Comparison of ENCODE assay signal across 12 mouse cellular contexts in genomic region chr1:172200161-172200560, GRCm38 (mm10). TPM values are rescaled to one million over a fixed set of nuclear protein-coding genes. Genes with fewer than 3 reads are reported as not detected.
DNase-seq lines count a peak whose midpoint lies in the region; ATAC-seq and TF ChIP-seq lines count a peak whose summit lies in the region.
"Had no signal": no experiment of that assay in that cellular context is flagged by ENCODE, and none has a peak within 500 bp of the region (broad histone marks: within the 10 kb centered on the region; RNA-seq: fewer than 3 reads in every experiment).

No protein-coding gene starts in this region.

- no peak overlapping the region for H3K4me2 ChIP-seq in lung, embryonic 14.5 days
- peak overlapping the region; percentile 42 for H3K4me2 ChIP-seq in midbrain, embryonic 16.5 days (ENCODE audit: low read length)
- H3K4me2 ChIP-seq: liver, embryonic 11.5 days had no signal

- H3K36me3 ChIP-seq in lung, embryonic 14.5 days (ENCODE audit: insufficient read depth): peaks cover 71% of the 10 kb centered on the region
- peaks cover 71% of the 10 kb centered on the region for H3K36me3 ChIP-seq in forebrain, embryonic 10.5 days (replicated peaks)
- H3K36me3 ChIP-seq in hindbrain, embryonic 10.5 days: peaks cover 70% of the 10 kb centered on the region
- H3K36me3 ChIP-seq in midbrain, embryonic 16.5 days (ENCODE audit: control insufficient read depth, insufficient read depth, low read length): peaks cover 21% of the 10 kb centered on the region

- no peak overlapping the region for H3K4me3 ChIP-seq in lung, embryonic 14.5 days (ENCODE audit: low read depth, low read length)
- peak overlapping the region; percentile 85 for H3K4me3 ChIP-seq in forebrain, embryonic 10.5 days
- H3K4me3 ChIP-seq in hindbrain, embryonic 10.5 days: 0 out of 2 replicates have a peak overlapping the region, but pooled peaks have one; percentile 69
- H3K4me3 ChIP-seq in midbrain, embryonic 16.5 days (ENCODE audit: low read depth, low read length): no peak overlapping the region

- ATAC-seq in lung, embryonic 14.5 days (ENCODE audit: insufficient read depth): no peak
- ATAC-seq in midbrain, embryonic 16.5 days: no peak

- no peaks in the 10 kb centered on the region for H3K27me3 ChIP-seq in lung, embryonic 14.5 days (ENCODE audit: insufficient read depth, low read length)
- no peaks in the 10 kb centered on the region for H3K27me3 ChIP-seq in forebrain, embryonic 10.5 days (ENCODE audit: poor library complexity, severe bottlenecking)
- no peaks in the 10 kb centered on the region for H3K27me3 ChIP-seq in hindbrain, embryonic 10.5 days (ENCODE audit: insufficient read depth, poor library complexity, severe bottlenecking)
- no peaks in the 10 kb centered on the region for H3K27me3 ChIP-seq in midbrain, embryonic 16.5 days (ENCODE audit: control insufficient read depth, insufficient read depth, low read depth, low read length)

- DNase-seq in lung, embryonic 14.5 days: peak; percentile 51
- DNase-seq in lung, postnatal 4 days: no peak
- no peak for DNase-seq in forebrain, embryonic 10.5 days (ENCODE audit: extremely low spot score, low spot score)
- no peak for DNase-seq in hindbrain, embryonic 10.5 days (ENCODE audit: low spot score)
- no peak for DNase-seq in thymus, postnatal 10 days (ENCODE audit: low spot score in 2 of 2)
- no peak for DNase-seq in spleen, adult 18-20 months
- no peak for DNase-seq in spleen, postnatal 10 days (ENCODE audit: low spot score in 2 of 2)
- DNase-seq: adrenal gland, postnatal 10 days had no signal

- 60% methylated on average over 5 of the region's 5 CpGs for WGBS in lung, embryonic 14.5 days
- 81% methylated on average over 5 of the region's 5 CpGs for WGBS in forebrain, embryonic 10.5 days
- WGBS in hindbrain, embryonic 10.5 days: 74% methylated on average over 5 of the region's 5 CpGs
- 79% methylated on average over 5 of the region's 5 CpGs for WGBS in midbrain, embryonic 16.5 days

- H3K9me3 ChIP-seq in lung, embryonic 14.5 days (ENCODE audit: low read depth, low read length): no peaks in the 10 kb centered on the region
- H3K9me3 ChIP-seq in forebrain, embryonic 10.5 days: no peaks in the 10 kb centered on the region
- H3K9me3 ChIP-seq in hindbrain, embryonic 10.5 days: no peaks in the 10 kb centered on the region
- H3K9me3 ChIP-seq in midbrain, embryonic 16.5 days (replicated peaks; ENCODE audit: control insufficient read depth, low read length, poor library complexity, severe bottlenecking): no peaks in the 10 kb centered on the region
- H3K9me3 ChIP-seq: G1E had no signal

- H3K9ac ChIP-seq in lung, embryonic 14.5 days: no peak overlapping the region
- 0 out of 2 replicates have a peak overlapping the region, but pooled peaks have one; percentile 23 for H3K9ac ChIP-seq in midbrain, embryonic 16.5 days (ENCODE audit: low read depth, low read length)

- TF ChIP-seq CTCF in lung, embryonic 14.5 days (IDR thresholded peaks at IDR 0.05; ENCODE audit: low read depth): no peak

- peak overlapping the region; percentile 46; the same call in 1 of the 2 replicates for H3K27ac ChIP-seq in lung, embryonic 14.5 days (ENCODE audit: low read depth)
- peak overlapping the region; percentile 96 for H3K27ac ChIP-seq in forebrain, embryonic 10.5 days
- H3K27ac ChIP-seq in hindbrain, embryonic 10.5 days: peak overlapping the region; percentile 94
- peak overlapping the region; percentile 96 for H3K27ac ChIP-seq in midbrain, embryonic 16.5 days (ENCODE audit: low read length)

- H3K4me1 ChIP-seq in lung, embryonic 14.5 days (ENCODE audit: insufficient read depth): peaks cover 43% of the 10 kb centered on the region
- peaks cover 57% of the 10 kb centered on the region for H3K4me1 ChIP-seq in forebrain, embryonic 10.5 days
- H3K4me1 ChIP-seq in hindbrain, embryonic 10.5 days (replicated peaks): peaks cover 55% of the 10 kb centered on the region
- peaks cover 53% of the 10 kb centered on the region for H3K4me1 ChIP-seq in midbrain, embryonic 16.5 days (ENCODE audit: control insufficient read depth, insufficient read depth, low read length)

RNA-seq across cellular contexts. Expression of gene Pea15a, which starts 6.4 kb away (rescaled TPM):
- 128 and 140 TPM in 2 replicates for polyA plus RNA-seq in lung, embryonic 14.5 days (2014; fragmentation: Nextera tagmentation; extraction: Ambion mirVana)
- 282 and 292 TPM in 2 replicates for polyA plus RNA-seq in forebrain, embryonic 10.5 days (2016; fragmentation: Nextera tagmentation; extraction: Ambion mirVana)
- polyA plus RNA-seq in hindbrain, embryonic 10.5 days (2016; fragmentation: Nextera tagmentation; extraction: Ambion mirVana): 295 and 370 TPM in 2 replicates
- polyA plus RNA-seq in midbrain, embryonic 16.5 days (2015; fragmentation: Nextera tagmentation; extraction: Ambion mirVana): 460 and 525 TPM in 2 replicates

RNA-seq across cellular contexts. Expression of gene Casq1, which starts 19.5 kb away (rescaled TPM):
- polyA plus RNA-seq in lung, embryonic 14.5 days (2014; fragmentation: Nextera tagmentation; extraction: Ambion mirVana): 5.0 and 5.9 TPM in 2 replicates
- 0.69 and 0.99 TPM in 2 replicates for polyA plus RNA-seq in forebrain, embryonic 10.5 days (2016; fragmentation: Nextera tagmentation; extraction: Ambion mirVana)
- polyA plus RNA-seq in hindbrain, embryonic 10.5 days (2016; fragmentation: Nextera tagmentation; extraction: Ambion mirVana): 1.3 and 2.0 TPM in 2 replicates
- polyA plus RNA-seq in midbrain, embryonic 16.5 days (2015; fragmentation: Nextera tagmentation; extraction: Ambion mirVana): 1.8 and 2.2 TPM in 2 replicates
- polyA plus RNA-seq: G1E had no signal

RNA-seq across cellular contexts. Expression of gene Dcaf8, which starts 52.3 kb away (rescaled TPM):
- polyA plus RNA-seq in lung, embryonic 14.5 days (2014; fragmentation: Nextera tagmentation; extraction: Ambion mirVana): 108 and 111 TPM in 2 replicates
- 132 and 138 TPM in 2 replicates for polyA plus RNA-seq in forebrain, embryonic 10.5 days (2016; fragmentation: Nextera tagmentation; extraction: Ambion mirVana)
- polyA plus RNA-seq in hindbrain, embryonic 10.5 days (2016; fragmentation: Nextera tagmentation; extraction: Ambion mirVana): 120 and 125 TPM in 2 replicates
- 84.7 and 84.9 TPM in 2 replicates for polyA plus RNA-seq in midbrain, embryonic 16.5 days (2015; fragmentation: Nextera tagmentation; extraction: Ambion mirVana)

RNA-seq across cellular contexts. Expression of gene Atp1a4, which starts 58.1 kb away (rescaled TPM):
- polyA plus RNA-seq in lung, embryonic 14.5 days (2014; fragmentation: Nextera tagmentation; extraction: Ambion mirVana): not detected in 2 replicates
- not detected in 2 replicates for polyA plus RNA-seq in forebrain, embryonic 10.5 days (2016; fragmentation: Nextera tagmentation; extraction: Ambion mirVana)
- not detected in 2 replicates for polyA plus RNA-seq in hindbrain, embryonic 10.5 days (2016; fragmentation: Nextera tagmentation; extraction: Ambion mirVana)
- not detected in 2 replicates for polyA plus RNA-seq in midbrain, embryonic 16.5 days (2015; fragmentation: Nextera tagmentation; extraction: Ambion mirVana)
- polyA plus RNA-seq: G1E; liver, embryonic 11.5 days; small intestine, adult 2 months had no signal

Comparison
In these comparisons a context has a peak if more than half of its experiments do, and no peak if none do; other contexts are left out.
1. H3K27ac ChIP-seq: peak in every context shown above with its lines; median percentile 96 in forebrain, embryonic 10.5 days; 96 in midbrain, embryonic 16.5 days; 94 in hindbrain, embryonic 10.5 days; 46 in lung, embryonic 14.5 days.
2. H3K4me3 ChIP-seq: peak in forebrain, embryonic 10.5 days (single experiment) and hindbrain, embryonic 10.5 days (single experiment); none in lung, embryonic 14.5 days (single experiment) and midbrain, embryonic 16.5 days (single experiment).